Mouse (Mus musculus): ENCODE measurements around the gene Galntl6. TPM values are rescaled to one million over a fixed set of nuclear protein-coding genes. Genes with fewer than 3 reads are reported as not detected.
"Not testable (repeated sequence)": the region's sequence is repeated elsewhere in the genome, so short reads cannot be mapped to it uniquely, and the experiment has no call there.

Galntl6 gene
- polyA plus RNA-seq, 1 experiment from 2014 or later, result 1.5 TPM

GRCm38 (mm10) chr8:58575346-58575745, 337.1 kb downstream of the Galntl6 start:
- H3K27ac ChIP-seq, result no peak overlapping the region
- no peaks in the 10 kb centered on the region for H3K27me3 ChIP-seq
- no peaks in the 10 kb centered on the region for H3K36me3 ChIP-seq
- H3K9me3 ChIP-seq (replicated peaks), result no peaks in the 10 kb centered on the region
- H3K4me3 ChIP-seq (replicated peaks), result no peak overlapping the region
- ATAC-seq (replicated peaks; ENCODE audit: low FRiP score), result no peak
- no peaks in the 10 kb centered on the region for H3K4me1 ChIP-seq
- WGBS, result 90% methylated on average over 1 of the region's 1 CpGs
- H3K4me2 ChIP-seq, result no peak overlapping the region
- no peak overlapping the region for H3K9ac ChIP-seq

GRCm38 (mm10) chr8:58568086-58568485, 344.4 kb downstream of the Galntl6 start:
- Histone ChIP-seq H3K36me3 (no peaks in the 10 kb centered on the region), H3K4me3 (replicated peaks) (no peak overlapping the region), H3K4me1 (no peaks in the 10 kb centered on the region), H3K4me2 (no peak overlapping the region), H3K27me3 (no peaks in the 10 kb centered on the region), H3K27ac (no peak overlapping the region), H3K9me3 (replicated peaks) (no peaks in the 10 kb centered on the region), H3K9ac (no peak overlapping the region)
- WGBS, result 76% methylated on average over 2 of the region's 2 CpGs
- ATAC-seq (replicated peaks; ENCODE audit: low FRiP score), result no peak

- H3K4me2 ChIP-seq, result no peak overlapping the region
- H3K9ac ChIP-seq, result no peak overlapping the region
- H3K4me3 ChIP-seq (replicated peaks), result no peak overlapping the region
- H3K27me3 ChIP-seq, result no peaks in the 10 kb centered on the region
- H3K27ac ChIP-seq, result no peak overlapping the region
- ATAC-seq (replicated peaks; ENCODE audit: low FRiP score), result no peak
- no peaks in the 10 kb centered on the region for H3K9me3 ChIP-seq (replicated peaks)
- WGBS, result 50% methylated on average over 2 of the region's 2 CpGs
- no peaks in the 10 kb centered on the region for H3K4me1 ChIP-seq
- no peaks in the 10 kb centered on the region for H3K36me3 ChIP-seq
These were observed 346.3 kb downstream of the Galntl6 start for GRCm38 (mm10) chr8:58566115-58566514.

GRCm38 (mm10) chr8:58535781-58536180, 376.7 kb downstream of the Galntl6 start:
- WGBS, result 95% methylated on average over 2 of the region's 2 CpGs
- no peaks in the 10 kb centered on the region for H3K27me3 ChIP-seq
- H3K4me2 ChIP-seq, result no peak overlapping the region
- no peak overlapping the region for H3K4me3 ChIP-seq (replicated peaks)
- no peaks in the 10 kb centered on the region for H3K9me3 ChIP-seq (replicated peaks)
- no peaks in the 10 kb centered on the region for H3K4me1 ChIP-seq
- ATAC-seq (replicated peaks; ENCODE audit: low FRiP score), result no peak
- H3K9ac ChIP-seq, result no peak overlapping the region
- H3K36me3 ChIP-seq, result no peaks in the 10 kb centered on the region
- H3K27ac ChIP-seq, result no peak overlapping the region

GRCm38 (mm10) chr8:58534631-58535030, 377.8 kb downstream of the Galntl6 start:
- H3K4me1 ChIP-seq, result no peaks in the 10 kb centered on the region

GRCm38 (mm10) chr8:58523443-58523842, 389.0 kb downstream of the Galntl6 start:
- no peak overlapping the region for H3K27ac ChIP-seq
- no peaks in the 10 kb centered on the region for H3K9me3 ChIP-seq (replicated peaks)
- H3K27me3 ChIP-seq, result no peaks in the 10 kb centered on the region
- H3K4me1 ChIP-seq, result no peaks in the 10 kb centered on the region
- no peak overlapping the region for H3K9ac ChIP-seq
- H3K4me2 ChIP-seq, result no peak overlapping the region
- 0% methylated on average over 1 of the region's 1 CpGs for WGBS
- H3K4me3 ChIP-seq (replicated peaks), result no peak overlapping the region
- ATAC-seq (replicated peaks; ENCODE audit: low FRiP score), result peak; percentile 75; the same call in 1 of the 2 replicates
- no peaks in the 10 kb centered on the region for H3K36me3 ChIP-seq

More at GRCm38 (mm10) chr8:58534631-58535030, 377.8 kb downstream of the Galntl6 start:
- no peak overlapping the region for H3K4me2 ChIP-seq
- no peak for ATAC-seq (replicated peaks; ENCODE audit: low FRiP score)
- no peaks in the 10 kb centered on the region for H3K27me3 ChIP-seq
- H3K9ac ChIP-seq, result no peak overlapping the region
- no peak overlapping the region for H3K4me3 ChIP-seq (replicated peaks)
- H3K36me3 ChIP-seq, result no peaks in the 10 kb centered on the region
- H3K27ac ChIP-seq, result no peak overlapping the region
- no peaks in the 10 kb centered on the region for H3K9me3 ChIP-seq (replicated peaks)

GRCm38 (mm10) chr8:58521932-58522331, 390.5 kb downstream of the Galntl6 start:
- Histone ChIP-seq H3K4me3 (replicated peaks) (no peak overlapping the region), H3K36me3 (no peaks in the 10 kb centered on the region), H3K27ac (no peak overlapping the region), H3K9ac (no peak overlapping the region), H3K9me3 (replicated peaks) (no peaks in the 10 kb centered on the region), H3K4me1 (no peaks in the 10 kb centered on the region), H3K4me2 (no peak overlapping the region), H3K27me3 (no peaks in the 10 kb centered on the region)
- ATAC-seq (replicated peaks; ENCODE audit: low FRiP score), result no peak

- no peak overlapping the region for H3K4me2 ChIP-seq
- H3K4me1 ChIP-seq, result no peaks in the 10 kb centered on the region
- H3K27ac ChIP-seq, result no peak overlapping the region
- no peaks in the 10 kb centered on the region for H3K9me3 ChIP-seq (replicated peaks)
- no peak for ATAC-seq (replicated peaks; ENCODE audit: low FRiP score)
- no peak overlapping the region for H3K4me3 ChIP-seq (replicated peaks)
- H3K27me3 ChIP-seq, result no peaks in the 10 kb centered on the region
- no peaks in the 10 kb centered on the region for H3K36me3 ChIP-seq
- no peak overlapping the region for H3K9ac ChIP-seq
These were observed 401.9 kb downstream of the Galntl6 start for GRCm38 (mm10) chr8:58510516-58510915.

GRCm38 (mm10) chr8:58509051-58509450, 403.4 kb downstream of the Galntl6 start:
- Histone ChIP-seq H3K4me1 (no peaks in the 10 kb centered on the region), H3K36me3 (no peaks in the 10 kb centered on the region), H3K27ac (no peak overlapping the region), H3K27me3 (no peaks in the 10 kb centered on the region), H3K4me2 (no peak overlapping the region), H3K9me3 (replicated peaks) (no peaks in the 10 kb centered on the region), H3K9ac (no peak overlapping the region), H3K4me3 (replicated peaks) (no peak overlapping the region)
- WGBS, result 80% methylated on average over 1 of the region's 1 CpGs
- no peak for ATAC-seq (replicated peaks; ENCODE audit: low FRiP score)

GRCm38 (mm10) chr8:58487099-58487498, 425.3 kb downstream of the Galntl6 start:
- Histone ChIP-seq H3K4me1 (no peaks in the 10 kb centered on the region), H3K4me2 (no peak overlapping the region), H3K36me3 (no peaks in the 10 kb centered on the region), H3K27ac (no peak overlapping the region), H3K9me3 (replicated peaks) (no peaks in the 10 kb centered on the region), H3K27me3 (no peaks in the 10 kb centered on the region), H3K9ac (no peak overlapping the region), H3K4me3 (replicated peaks) (no peak overlapping the region)
- ATAC-seq (replicated peaks; ENCODE audit: low FRiP score), result no peak
- 81% methylated on average over 4 of the region's 4 CpGs for WGBS

GRCm38 (mm10) chr8:58463342-58463741, 449.1 kb downstream of the Galntl6 start:
- WGBS, result 90% methylated on average over 2 of the region's 2 CpGs
- not testable (repeated sequence) for H3K27me3 ChIP-seq; H3K4me1 ChIP-seq; ATAC-seq (replicated peaks; ENCODE audit: low FRiP score); H3K4me3 ChIP-seq (replicated peaks); H3K9ac ChIP-seq; H3K36me3 ChIP-seq; H3K4me2 ChIP-seq; H3K9me3 ChIP-seq (replicated peaks); H3K27ac ChIP-seq

- no peak overlapping the region for H3K27ac ChIP-seq
- no peak overlapping the region for H3K4me3 ChIP-seq (replicated peaks)
- no peaks in the 10 kb centered on the region for H3K27me3 ChIP-seq
- 68% methylated on average over 2 of the region's 2 CpGs for WGBS
- H3K4me1 ChIP-seq, result no peaks in the 10 kb centered on the region
- H3K9me3 ChIP-seq (replicated peaks), result no peaks in the 10 kb centered on the region
- H3K36me3 ChIP-seq, result no peaks in the 10 kb centered on the region
- no peak overlapping the region for H3K9ac ChIP-seq
- no peak overlapping the region for H3K4me2 ChIP-seq
- ATAC-seq (replicated peaks; ENCODE audit: low FRiP score), result no peak
These were observed 469.7 kb downstream of the Galntl6 start for GRCm38 (mm10) chr8:58442696-58443095.

GRCm38 (mm10) chr8:58418481-58418880, 494.0 kb downstream of the Galntl6 start:
- Histone ChIP-seq H3K36me3 (no peaks in the 10 kb centered on the region), H3K9me3 (replicated peaks) (no peaks in the 10 kb centered on the region), H3K27me3 (no peaks in the 10 kb centered on the region), H3K4me3 (replicated peaks) (no peak overlapping the region), H3K4me1 (no peaks in the 10 kb centered on the region), H3K9ac (no peak overlapping the region), H3K4me2 (no peak overlapping the region), H3K27ac (no peak overlapping the region)
- no peak for ATAC-seq (replicated peaks; ENCODE audit: low FRiP score)
- WGBS, result 36% methylated on average over 5 of the region's 5 CpGs

Measured in kidney, embryonic 15.5 days (tissue).